Mouse (Mus musculus): ENCODE measurements around the gene Etv5. TPM values are rescaled to one million over a fixed set of nuclear protein-coding genes. Genes with fewer than 3 reads are reported as not detected.
A peak's percentile ranks its signal among the peaks of the same experiment; 100 is the strongest.

Gene Etv5
- 10 to 100 TPM; 42.2 to 51.0 TPM for total RNA-seq (2021)
- long read RNA-seq, experiment 1, transcript Etv5-201 (13 exons, 3,975 nt) = major isoform, 6 of 17 reads
- long read RNA-seq, experiment 1, partial matches to known transcripts = 6 of 17 reads
- long read RNA-seq, experiment 1, other reads (novel, unspliced or antisense) = 5 of 17 reads
- long read RNA-seq, experiment 2, transcript Etv5-201 (13 exons, 3,975 nt) = major isoform, 7 of 20 reads
- long read RNA-seq, experiment 2, partial matches to known transcripts = 11 of 20 reads
- long read RNA-seq, experiment 2, other reads (novel, unspliced or antisense) = 2 of 20 reads

DNA sequence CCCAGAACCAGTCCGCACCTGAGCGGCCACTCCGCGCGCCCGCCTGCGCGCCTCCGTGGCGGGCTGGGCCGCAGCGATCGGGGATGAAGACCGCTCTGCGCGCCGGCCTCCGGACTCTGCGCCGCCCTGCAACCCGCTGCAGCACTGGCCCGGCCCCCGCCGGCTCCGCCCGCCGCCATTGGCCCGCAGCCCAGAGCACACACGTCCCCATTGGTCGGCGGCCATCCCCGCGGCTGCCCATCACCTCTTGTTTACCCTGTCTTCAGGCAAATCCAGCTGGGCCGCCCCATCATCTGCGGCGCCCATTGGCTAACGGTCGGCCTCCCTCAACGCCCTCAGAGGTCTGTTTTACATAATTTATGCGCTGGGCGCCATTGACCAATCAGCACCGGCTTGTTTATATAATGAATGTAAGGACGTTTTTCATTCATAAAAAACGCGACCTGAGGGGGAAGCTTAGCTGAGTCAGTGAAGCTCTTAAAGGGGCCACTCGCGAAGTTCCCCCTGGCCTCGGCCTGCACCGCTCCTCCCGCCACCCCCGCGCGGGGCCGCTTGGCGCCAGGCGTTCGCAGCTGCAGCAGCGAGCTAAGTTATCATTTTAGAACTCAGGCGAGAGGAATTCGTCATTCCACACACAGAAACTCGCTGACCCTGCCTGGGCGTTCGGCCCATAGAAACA lies at the start of gene Etv5:
Etv5 (minus strand) TSS at position 221 of the 679 bp plus-strand sequence.
- DNase-seq (ENCODE audit: low spot score in 2 of 2) = peak; percentile 98 to 100

DNA sequence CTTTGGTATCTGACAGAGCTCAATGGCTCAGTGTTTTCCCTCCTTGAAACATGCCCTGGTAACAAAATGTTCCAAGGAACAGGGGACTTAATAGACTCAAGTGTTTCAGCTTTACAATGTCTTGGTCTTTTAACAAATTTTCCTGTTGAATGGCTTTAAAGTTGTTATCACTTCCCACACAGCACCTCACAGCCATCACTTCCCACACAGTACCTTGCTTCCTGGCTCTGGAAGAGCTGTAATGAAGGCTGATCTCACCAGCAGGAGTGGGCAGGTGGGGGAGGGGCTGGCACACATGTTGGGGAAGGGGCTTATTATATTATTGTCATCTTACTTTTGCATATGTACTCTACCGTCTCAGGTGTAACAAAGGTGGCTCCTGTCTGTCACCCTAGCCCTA lies 44.4 kb upstream of the Etv5 start:
- DNase-seq (ENCODE audit: low spot score in 2 of 2) = no peak

DNA sequence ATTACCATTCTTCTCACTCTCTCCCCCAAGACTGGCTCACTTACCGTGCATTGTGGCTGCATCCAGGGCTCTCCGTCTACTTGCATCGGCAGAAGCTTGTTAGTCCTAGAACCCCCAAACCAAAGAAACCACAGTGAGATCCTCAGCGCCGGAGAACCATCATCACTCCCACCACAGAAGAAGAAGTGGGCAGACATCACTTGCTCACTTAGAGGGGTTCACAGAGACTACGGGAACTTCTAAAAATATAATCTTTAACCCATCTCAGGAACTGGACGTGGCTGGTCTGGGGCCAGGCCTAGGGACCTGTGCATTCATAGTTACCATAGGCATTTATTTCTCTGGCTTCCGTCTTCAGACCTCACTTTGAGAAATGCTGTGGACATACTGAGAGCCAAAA lies 39.8 kb upstream of the Etv5 start:
- DNase-seq (ENCODE audit: low spot score in 2 of 2) = no peak

DNA sequence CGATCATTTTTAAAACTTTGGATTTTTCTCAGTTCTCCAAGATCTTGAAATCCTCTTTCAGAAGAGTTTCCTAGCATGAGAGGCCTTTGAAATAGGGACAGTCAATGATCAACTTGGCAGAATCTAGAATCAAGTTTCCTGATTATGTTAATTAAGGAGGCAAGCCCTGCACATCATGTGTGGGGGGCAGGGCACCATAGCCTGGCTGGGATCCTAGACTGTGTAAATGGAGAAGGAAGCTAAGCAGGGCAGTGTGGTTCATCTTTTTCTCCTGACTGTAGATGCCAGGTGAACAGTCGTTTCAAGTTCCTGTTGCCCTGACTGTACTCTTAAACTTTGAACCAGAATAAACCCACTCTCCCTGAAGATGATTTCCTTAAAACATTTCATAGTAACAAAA lies 32.2 kb upstream of the Etv5 start:
- DNase-seq (ENCODE audit: low spot score in 2 of 2) = no peak

DNA sequence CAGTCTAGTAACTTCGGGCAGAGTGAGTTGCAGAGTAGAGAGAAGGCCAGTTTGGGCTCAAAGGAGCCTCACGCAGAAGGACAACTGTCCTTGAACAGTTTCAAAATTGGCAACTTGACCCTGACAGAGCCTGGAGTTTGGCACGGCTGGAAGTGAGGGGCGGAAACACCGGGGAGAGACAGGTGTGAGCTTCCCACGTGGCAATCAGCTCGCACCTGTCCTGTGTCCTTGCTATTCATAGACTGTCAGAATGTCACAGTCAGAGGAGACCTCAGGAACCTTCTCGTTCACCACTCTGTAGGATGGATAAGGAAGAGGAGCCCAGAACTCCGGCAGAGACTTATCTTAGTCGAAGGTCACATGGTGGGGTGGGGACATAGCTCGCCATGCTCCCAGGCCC lies 29.9 kb upstream of the Etv5 start:
- DNase-seq (ENCODE audit: low spot score in 2 of 2) = no peak

DNA sequence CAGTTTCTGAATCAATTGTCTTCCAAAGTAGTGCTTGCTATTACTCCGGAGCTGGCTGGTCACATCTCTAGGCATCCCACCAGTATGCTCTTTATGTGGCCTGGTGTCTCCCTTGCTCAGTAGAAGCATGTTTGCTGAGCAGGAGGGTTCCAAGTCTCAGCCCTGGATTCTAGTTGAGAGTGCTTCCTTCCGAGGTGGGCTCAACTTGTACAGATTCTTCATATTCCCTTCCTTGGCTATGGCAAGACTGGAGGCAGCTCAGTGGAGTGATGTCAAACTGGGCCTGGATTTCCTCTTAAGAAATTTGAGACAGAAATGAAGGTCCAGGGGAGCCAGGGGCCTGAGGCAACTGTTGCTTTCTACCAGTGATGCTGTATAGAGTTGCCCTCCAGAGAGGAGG lies 27.6 kb upstream of the Etv5 start:
- DNase-seq (ENCODE audit: low spot score in 2 of 2) = no peak

DNA sequence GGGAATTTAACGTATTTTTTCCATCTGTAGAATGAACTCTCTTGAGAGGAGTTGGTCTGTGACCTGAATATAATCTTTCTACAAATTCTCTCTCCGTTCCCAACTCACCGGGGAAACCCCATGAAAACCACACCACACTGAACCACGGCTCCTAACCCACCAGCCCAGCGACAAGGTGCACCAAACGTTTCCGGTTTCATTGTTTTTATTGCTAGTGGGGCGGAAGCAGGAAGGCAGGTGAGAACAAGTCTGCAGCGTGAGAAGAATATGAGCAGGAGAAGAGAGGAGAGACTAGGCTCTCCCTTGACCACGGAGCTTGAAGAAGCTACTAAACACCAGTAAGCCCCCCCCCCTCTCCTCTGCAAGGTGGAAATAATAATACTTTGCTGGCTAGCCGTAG lies 26.9 kb upstream of the Etv5 start:
- no peak for DNase-seq (ENCODE audit: low spot score in 2 of 2)

DNA sequence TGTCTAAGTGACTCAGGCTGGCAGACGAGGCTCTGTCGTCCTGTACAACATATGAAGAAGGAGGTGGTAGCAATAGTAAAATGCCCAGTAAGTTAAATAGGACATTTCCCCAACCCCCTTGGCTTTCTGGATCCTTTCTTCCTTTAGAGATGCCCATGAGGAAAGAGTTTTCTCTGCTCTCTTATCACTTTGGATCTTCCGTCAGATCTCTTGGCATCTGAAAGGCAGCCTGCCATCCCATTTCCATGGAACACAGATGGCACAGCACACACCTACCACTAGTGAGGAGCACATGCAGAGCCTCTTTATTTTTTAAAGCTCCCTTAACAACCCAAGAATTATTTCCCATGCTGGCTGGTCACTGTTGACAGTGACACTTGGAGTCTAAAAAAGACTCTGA lies 22.7 kb upstream of the Etv5 start:
- peak in 1 of 2 experiments; percentile 27 for DNase-seq (ENCODE audit: low spot score in 2 of 2)

DNA sequence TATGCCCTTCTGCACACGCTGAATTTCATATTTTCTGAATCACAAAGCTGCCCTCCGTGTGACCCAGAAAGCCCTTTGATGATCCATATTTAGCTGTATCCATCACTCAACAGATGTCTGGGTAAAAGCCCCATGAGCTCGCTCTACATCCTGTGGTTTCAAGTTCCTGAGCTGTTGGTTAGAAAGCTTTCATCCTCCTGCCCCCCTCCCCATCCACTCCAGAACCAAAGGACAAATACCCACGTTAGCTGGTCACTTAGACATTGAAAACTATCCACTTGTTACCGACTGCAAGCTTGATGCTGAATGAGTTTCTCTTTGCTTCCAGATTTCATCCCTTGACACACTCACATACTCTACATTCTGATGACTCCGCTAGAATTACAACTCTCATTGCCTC lies 22.2 kb upstream of the Etv5 start:
- no peak for DNase-seq (ENCODE audit: low spot score in 2 of 2)

DNA sequence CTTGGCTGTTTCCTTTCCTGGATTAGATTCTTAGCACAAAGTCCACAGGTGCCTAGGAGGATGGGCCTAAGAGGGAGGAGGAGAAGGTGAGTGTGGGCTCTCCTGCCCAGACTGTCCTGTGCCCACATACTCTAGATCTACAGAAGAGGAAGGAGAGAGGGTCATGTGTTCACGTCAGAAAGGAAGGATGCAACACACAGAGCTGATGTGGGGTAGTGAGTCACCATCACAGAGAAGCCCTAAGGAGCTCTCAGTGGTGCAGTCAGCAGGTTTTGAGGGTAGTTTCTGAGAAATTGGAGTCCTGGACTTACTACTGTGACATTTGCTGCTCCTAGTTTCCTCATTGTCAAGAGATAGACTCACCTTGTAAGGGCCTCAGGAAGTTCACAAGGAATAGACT lies 21.4 kb upstream of the Etv5 start:
- no peak for DNase-seq (ENCODE audit: low spot score in 2 of 2)

DNA sequence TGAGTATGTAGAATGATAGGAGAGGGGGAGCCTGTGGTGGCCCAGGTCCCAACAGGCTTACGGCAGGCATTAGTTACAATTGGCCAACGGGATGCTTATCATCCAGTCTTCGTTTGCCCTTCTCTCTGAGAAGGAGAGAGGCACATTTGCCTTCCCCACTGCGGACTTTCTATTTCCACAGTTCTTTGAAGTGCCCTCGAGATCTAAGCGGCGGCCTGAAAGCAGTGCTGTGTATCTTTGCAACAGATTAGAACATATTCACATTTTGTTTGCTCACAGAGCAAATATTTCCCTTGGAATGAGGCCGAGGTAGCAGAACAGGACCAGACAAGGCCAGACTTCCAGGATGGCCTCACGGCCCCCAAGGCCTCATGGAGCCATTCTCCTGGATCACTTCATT lies 12.6 kb upstream of the Etv5 start:
- DNase-seq (ENCODE audit: low spot score in 2 of 2) = no peak

DNA sequence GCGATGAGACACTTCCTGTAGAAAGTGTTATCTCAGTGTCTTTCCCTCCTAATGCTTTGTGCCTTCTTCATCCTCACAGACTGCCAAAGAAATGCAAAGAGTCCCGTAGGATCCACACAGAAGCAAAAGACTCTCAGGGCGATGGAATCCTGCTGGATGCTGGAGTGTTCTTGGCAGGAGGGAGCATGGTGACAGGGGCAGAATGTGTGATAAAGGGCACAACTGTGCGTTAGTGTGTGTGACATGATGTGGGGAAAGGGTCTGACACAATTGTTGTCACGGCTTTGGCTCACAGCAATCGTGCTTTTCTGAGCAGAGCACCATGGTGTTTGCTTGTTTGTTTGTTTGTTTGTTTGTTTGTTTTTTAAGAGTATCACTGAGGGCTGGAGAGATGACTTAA lies 8.6 kb upstream of the Etv5 start:
- DNase-seq (ENCODE audit: low spot score in 2 of 2) = no peak

DNA sequence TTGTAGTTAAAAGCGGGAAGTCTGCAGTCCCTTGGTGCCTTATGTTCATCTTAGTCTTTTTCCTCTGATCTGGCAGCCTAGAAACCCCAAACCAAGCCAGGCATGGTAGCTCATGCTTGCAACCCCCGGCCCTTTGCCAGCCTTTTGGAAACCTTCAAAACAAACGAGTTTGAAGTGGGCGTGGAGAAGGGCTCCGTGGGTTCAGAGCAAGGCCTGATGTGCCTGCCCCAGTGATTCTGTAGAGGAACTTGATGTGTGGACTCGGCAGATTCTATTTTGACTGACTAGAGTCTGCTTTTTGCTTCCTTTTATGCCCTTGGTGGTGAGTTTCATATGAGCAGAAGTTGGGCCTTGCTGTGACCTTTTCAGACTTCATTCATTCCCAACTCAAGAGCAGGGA lies 5.3 kb upstream of the Etv5 start:
- no peak for DNase-seq (ENCODE audit: low spot score in 2 of 2)

DNA sequence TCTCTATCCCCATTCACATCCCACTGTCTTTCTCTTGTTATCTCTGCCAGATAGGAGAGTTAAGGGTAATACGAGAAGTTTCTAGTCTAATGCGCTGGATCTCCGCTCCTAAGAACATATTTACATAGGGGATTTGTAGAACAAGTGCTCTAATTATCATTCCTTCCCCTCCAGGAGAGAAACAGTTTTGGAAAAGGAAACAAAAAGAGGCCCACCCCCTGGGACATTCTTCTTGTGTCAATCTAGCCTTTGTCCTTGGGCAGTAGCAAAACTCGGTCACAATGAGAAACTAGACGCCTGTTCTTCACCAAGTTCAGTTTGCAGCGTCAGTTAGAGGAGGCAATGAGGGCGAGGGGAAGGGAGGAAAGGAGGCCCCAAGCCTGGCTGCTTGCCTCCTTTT lies 2.7 kb upstream of the Etv5 start:
- no peak for DNase-seq (ENCODE audit: low spot score in 2 of 2)

DNA sequence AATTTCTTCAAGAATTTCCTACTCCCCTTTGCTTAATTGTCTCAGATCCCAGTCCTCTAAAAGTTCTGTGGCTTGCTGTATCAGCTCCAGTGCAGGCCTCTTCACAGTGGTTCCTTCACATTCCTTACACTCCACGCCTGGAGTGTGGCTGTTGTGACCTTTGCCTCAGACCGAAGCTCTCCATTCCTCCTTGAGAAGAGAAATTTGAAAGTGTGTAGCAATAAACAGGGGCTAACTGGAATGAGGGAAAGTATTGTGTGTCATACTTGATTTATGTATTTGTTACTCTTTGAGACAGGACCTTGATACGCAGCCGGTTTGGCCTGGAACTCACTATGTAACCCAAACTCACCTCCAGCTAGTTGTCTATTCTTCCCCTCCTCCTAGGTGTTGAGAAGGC lies 1.8 kb upstream of the Etv5 start:
- DNase-seq (ENCODE audit: low spot score in 2 of 2) = no peak

DNA sequence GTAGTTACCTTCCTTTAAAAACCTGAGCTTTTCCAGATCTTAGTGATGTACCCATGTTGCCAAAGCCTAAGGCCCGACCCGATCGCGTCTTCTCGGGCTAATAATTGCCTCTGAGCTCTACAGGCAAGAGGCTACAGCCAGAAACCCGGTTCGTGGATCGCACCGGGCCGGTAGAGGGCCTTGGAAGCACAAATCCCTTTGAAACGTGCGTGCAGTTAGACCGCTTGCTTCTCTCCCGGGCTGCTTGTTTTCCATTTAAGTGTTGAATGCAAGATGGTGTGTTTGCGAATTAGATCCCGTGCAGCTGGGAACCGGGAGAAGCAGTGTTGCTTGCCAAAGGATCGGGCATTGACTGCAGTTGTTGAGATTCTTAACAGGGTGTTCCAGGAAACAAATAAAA lies 750 bp upstream of the Etv5 start:
- DNase-seq (ENCODE audit: low spot score in 2 of 2) = peak; percentile 61 to 71

DNA sequence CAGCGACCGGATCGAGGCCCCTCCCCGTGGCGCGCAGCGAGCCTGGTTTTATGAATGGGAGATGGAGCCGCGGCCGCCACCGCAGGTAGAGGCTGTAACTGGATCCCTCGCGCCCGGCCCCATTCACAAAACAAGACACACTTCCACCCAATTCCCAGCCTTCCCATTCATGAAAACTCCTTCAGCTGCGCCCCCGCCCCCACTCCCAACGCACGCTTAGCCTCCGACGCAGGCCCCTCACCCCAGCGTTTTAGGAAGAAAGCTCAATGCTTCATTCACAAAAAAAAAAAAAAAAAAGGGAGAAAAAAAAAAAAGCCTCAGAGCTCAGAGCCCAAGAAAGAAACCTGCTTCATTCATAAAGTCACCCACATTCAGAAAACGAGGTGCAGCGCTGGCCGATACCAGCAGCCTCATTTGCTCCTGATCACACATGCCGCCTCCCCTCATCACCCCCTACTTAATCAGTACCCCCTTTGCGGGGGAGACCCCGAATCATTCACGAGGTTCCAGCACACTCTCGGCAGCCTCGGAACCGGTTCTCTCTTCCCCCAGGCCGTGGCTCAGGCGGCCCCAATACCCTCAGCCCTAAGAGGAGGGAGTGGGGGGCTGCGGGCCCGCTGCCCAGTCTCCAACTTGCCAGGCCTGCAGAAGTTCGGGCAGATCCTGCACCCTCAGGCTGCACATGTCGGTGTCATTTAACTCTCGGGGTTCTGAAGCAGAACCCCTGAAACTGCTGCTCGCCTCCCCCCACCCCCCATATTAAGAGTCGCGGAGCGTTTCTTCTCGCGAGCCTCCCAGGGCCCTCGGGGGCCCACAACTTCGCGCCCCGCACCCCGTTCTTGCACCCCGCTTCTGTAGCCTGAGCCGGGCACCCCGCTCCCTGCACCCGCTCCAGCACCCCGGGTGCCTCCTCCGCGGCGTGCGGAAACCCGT lies 812 bp downstream of the Etv5 start:
- peak; percentile 64 to 76 for DNase-seq (ENCODE audit: low spot score in 2 of 2)

DNA sequence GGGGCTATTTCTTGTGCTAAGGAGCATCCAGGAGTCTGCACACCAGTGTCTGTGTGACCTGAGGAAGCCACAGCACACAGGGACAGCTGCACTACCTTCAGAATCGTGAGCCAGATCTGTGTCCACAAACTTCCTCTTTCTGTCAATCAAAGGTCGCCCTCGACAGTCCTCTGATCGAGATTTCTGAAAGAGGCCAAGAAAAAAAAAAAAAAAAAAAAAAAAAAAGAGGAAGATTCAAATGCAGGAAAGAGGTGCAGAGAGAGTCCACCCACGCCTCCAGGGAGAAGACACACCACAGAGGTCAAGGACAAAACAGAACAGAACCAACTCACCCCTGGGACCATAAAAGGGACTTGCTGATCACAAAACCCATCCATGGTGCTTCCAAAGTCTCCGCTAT lies 3.4 kb downstream of the Etv5 start:
- DNase-seq (ENCODE audit: low spot score in 2 of 2) = no peak

DNA sequence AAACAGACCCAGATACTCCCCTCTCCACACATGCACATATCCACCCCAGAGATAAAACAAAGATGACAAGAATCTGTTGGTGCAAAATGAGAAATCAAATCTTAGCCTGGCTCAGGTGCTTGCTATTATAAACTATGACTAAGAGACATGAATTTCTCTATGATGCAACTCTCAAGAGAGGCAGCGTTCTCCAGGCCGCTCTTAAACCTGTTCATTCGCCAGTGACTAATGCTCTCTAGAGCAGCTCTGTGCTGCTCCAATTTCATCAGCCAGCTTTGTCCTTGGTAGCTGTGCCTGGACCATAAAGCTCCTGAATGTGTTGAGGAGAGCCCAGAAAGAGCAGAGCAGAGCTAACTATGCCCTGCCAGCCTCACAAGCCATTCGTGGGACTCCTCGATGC lies 5.0 kb downstream of the Etv5 start:
- no peak for DNase-seq (ENCODE audit: low spot score in 2 of 2)

DNA sequence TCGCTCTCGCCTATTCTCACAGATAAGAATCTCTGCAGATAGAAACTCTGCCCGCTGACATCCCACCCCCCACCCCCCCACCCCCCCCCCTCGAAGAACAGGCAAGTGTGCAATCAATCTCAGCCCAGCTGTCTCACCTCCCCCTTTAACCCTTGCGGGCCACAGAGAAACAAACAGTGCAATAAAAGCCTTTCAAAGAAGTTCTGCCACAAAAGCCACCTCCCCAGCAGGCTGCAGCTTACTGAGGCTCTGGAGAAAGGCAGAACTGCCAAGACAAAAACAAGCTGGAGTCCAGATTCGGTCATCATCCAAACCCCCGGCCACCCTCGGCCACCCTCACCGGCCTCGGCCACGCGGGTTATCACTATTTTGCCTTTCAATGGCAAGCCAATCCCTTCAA lies 5.6 kb downstream of the Etv5 start:
- no peak for DNase-seq (ENCODE audit: low spot score in 2 of 2)

DNA sequence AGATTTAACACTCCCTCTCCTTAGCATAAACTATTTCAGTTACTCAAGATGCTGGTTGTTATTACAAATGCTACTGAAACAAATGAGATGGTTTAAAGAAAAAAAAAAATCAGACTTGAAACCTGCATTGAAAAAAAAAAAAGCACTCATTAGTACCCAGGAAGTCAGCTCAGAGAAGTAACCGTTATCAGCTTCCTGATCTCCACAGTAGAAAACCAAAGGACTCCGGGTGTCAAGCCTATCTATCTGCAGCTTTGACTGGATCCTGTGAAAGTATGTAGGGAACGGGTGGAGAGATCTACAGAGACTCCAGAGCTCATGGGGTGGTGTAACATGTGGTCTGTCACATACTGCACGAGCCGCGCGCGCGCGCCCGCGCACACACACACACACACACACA lies 7.7 kb downstream of the Etv5 start:
- no peak for DNase-seq (ENCODE audit: low spot score in 2 of 2)

DNA sequence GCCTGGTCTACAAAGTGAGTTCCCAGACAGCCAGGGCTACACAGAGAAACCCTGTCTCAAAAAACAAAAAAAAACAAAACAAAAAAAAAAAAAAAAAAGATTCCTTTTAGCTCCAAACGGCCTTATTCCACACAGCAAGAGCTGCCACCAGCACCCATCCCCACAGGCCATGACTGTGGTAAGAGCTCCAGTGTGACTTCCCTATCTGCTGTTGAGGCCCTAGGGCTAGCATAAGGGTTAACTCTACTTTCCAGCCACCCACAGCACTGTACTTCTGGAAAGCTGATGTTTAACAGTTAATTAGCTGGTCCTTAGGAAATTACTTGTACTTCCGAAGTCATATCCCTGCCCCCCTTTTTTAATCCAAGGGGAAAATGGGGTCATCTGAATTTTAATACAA lies 8.2 kb downstream of the Etv5 start:
- DNase-seq (ENCODE audit: low spot score in 2 of 2) = no peak
